Mouse (Mus musculus) lung, embryonic 15.5 days (tissue): ENCODE data around the gene Bmper. TPM values are rescaled to one million over a fixed set of nuclear protein-coding genes. Genes with fewer than 3 reads are reported as not detected.

ENCODE experiments used
- ATAC-seq: fragments of 200-750 bp; cut with Nextera tagmentation; 2 replicates; pipeline ENCODE4 v1.8.0; 2017; ENCODE audit warnings: moderate number of reproducible peaks, borderline replicate concordance; ENCODE audit not compliant: low FRiP score, low TSS enrichment; ENCODE audit errors: extremely low read depth
- H3K27ac ChIP-seq: fragments of 300-500 bp; sonication (generic); 2 replicates; pipeline ENCODE4 v1.5.1; 2015; ENCODE audit warnings: moderate library complexity, mild to moderate bottlenecking, inconsistent platforms
- H3K27me3 ChIP-seq: fragments of 300-500 bp; sonication (generic); 2 replicates; pipeline ENCODE4 v1.6.1; 2015; ENCODE audit warnings: inconsistent platforms
- H3K36me3 ChIP-seq: fragments of 300-500 bp; sonication (generic); 2 replicates; pipeline ENCODE4 v1.6.1; 2015; ENCODE audit warnings: inconsistent platforms
- H3K4me1 ChIP-seq: fragments of 300-500 bp; sonication (generic); 2 replicates; pipeline ENCODE4 v1.6.1; 2015; ENCODE audit warnings: inconsistent platforms
- H3K4me2 ChIP-seq: fragments of 300-500 bp; sonication (generic); 2 replicates; pipeline ENCODE4 v1.6.1; 2015; ENCODE audit warnings: inconsistent platforms, mild to moderate bottlenecking, moderate library complexity
- H3K4me3 ChIP-seq: fragments of 300-500 bp; sonication (generic); 2 replicates; pipeline ENCODE4 v1.5.1; 2015; ENCODE audit warnings: mild to moderate bottlenecking, inconsistent platforms
- H3K9ac ChIP-seq: fragments of 300-500 bp; sonication (generic); 2 replicates; pipeline ENCODE4 v1.6.1; 2015; ENCODE audit warnings: inconsistent platforms
- H3K9me3 ChIP-seq: fragments of 300-500 bp; sonication (generic); 2 replicates; pipeline ENCODE4 v1.6.1; 2016; ENCODE audit warnings: inconsistent platforms
- WGBS: fragments of 180-500 bp; shearing (Covaris S2); methylation state at CpG from one replicate; pipeline ENCODE4 v1.1.7; 2015; 5-methylcytosine and 5-hydroxymethylcytosine counted together
- polyA plus RNA-seq: library from polyadenylated mRNA; unstranded; fragments of >200 nt; fragmentation: Nextera tagmentation; extraction: Ambion mirVana; gene quantifications from 2 replicates; pipeline ENCODE4 v1.2.1, GENCODE M21; 2015

Gene Bmper
- polyA plus RNA-seq, 1 experiment from 2014 or later: 26.5 TPM

- H3K4me3 ChIP-seq: no peak overlapping the region
- H3K4me1 ChIP-seq: peaks cover 27% of the 10 kb centered on the region
- WGBS: 67% methylated on average over 6 of the region's 6 CpGs
- no peaks in the 10 kb centered on the region for H3K9me3 ChIP-seq
- no peak overlapping the region for H3K27ac ChIP-seq
- H3K9ac ChIP-seq: no peak overlapping the region
- H3K4me2 ChIP-seq: no peak overlapping the region
- no peak for ATAC-seq
- no peaks in the 10 kb centered on the region for H3K36me3 ChIP-seq
- no peaks in the 10 kb centered on the region for H3K27me3 ChIP-seq
Observed at GRCm38 (mm10) chr9:23236635-23237279, 13.9 kb downstream of the Bmper start.

GRCm38 (mm10) chr9:23239011-23239410 lies 16.1 kb downstream of the Bmper start:
- Histone ChIP-seq H3K27ac (no peak overlapping the region), H3K4me1 (peaks cover 24% of the 10 kb centered on the region), H3K4me3 (no peak overlapping the region), H3K36me3 (no peaks in the 10 kb centered on the region), H3K9ac (no peak overlapping the region), H3K27me3 (no peaks in the 10 kb centered on the region), H3K9me3 (no peaks in the 10 kb centered on the region), H3K4me2 (no peak overlapping the region)
- WGBS: 58% methylated on average over 2 of the region's 2 CpGs
- no peak for ATAC-seq

DNA sequence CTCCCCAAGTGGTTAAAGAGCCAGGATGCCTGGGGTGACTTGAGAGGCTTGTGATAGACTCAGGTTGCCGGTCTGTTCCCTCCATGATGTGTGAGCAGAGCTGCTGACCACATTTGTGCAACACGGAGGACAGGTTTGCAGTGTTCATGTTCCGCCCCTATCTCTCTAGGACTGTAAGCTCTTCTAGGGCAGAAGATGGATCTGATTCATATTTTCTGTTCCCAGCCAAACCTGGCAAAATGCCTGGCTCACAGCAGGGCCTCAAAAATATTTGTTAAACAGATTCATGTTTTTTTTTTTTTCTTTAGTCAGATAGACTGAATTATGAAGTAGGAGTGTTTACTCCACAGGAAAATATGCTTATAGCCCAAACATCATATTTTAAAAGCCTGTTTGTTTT lies 20.0 kb downstream of the Bmper start:
- H3K27ac ChIP-seq: 0 out of 2 replicates have a peak overlapping the region, but pooled peaks have one; percentile 12
- H3K4me1 ChIP-seq: peaks cover 10% of the 10 kb centered on the region
- H3K4me3 ChIP-seq: no peak overlapping the region
- no peak overlapping the region for H3K4me2 ChIP-seq
- no peak for ATAC-seq
- 27% methylated on average over 3 of the region's 3 CpGs for WGBS
- H3K27me3 ChIP-seq: no peaks in the 10 kb centered on the region
- no peaks in the 10 kb centered on the region for H3K36me3 ChIP-seq
- H3K9ac ChIP-seq: no peak overlapping the region
- no peaks in the 10 kb centered on the region for H3K9me3 ChIP-seq

- Histone ChIP-seq H3K9me3 (no peaks in the 10 kb centered on the region), H3K9ac (no peak overlapping the region), H3K4me3 (no peak overlapping the region), H3K4me2 (no peak overlapping the region), H3K27ac (no peak overlapping the region), H3K27me3 (no peaks in the 10 kb centered on the region), H3K4me1 (peaks cover 10% of the 10 kb centered on the region), H3K36me3 (no peaks in the 10 kb centered on the region)
- no peak for ATAC-seq
- 50% methylated on average over 6 of the region's 6 CpGs for WGBS
Observed at GRCm38 (mm10) chr9:23243869-23244268, 21.0 kb downstream of the Bmper start.

- ATAC-seq: no peak
- no peak overlapping the region for H3K4me3 ChIP-seq
- no peaks in the 10 kb centered on the region for H3K36me3 ChIP-seq
- no peak overlapping the region for H3K27ac ChIP-seq
- H3K27me3 ChIP-seq: no peaks in the 10 kb centered on the region
- WGBS: 83% methylated on average over 9 of the region's 9 CpGs
- no peak overlapping the region for H3K4me2 ChIP-seq
- peaks cover 7% of the 10 kb centered on the region for H3K4me1 ChIP-seq
- no peak overlapping the region for H3K9ac ChIP-seq
- H3K9me3 ChIP-seq: no peaks in the 10 kb centered on the region
Observed at GRCm38 (mm10) chr9:23246389-23246788, 23.5 kb downstream of the Bmper start.

GRCm38 (mm10) chr9:23250026-23250425 lies 27.1 kb downstream of the Bmper start:
- H3K9ac ChIP-seq: no peak overlapping the region
- no peaks in the 10 kb centered on the region for H3K9me3 ChIP-seq
- H3K36me3 ChIP-seq: no peaks in the 10 kb centered on the region
- peak; percentile 77; the same call in 1 of the 2 replicates for ATAC-seq
- H3K4me2 ChIP-seq: no peak overlapping the region
- H3K27ac ChIP-seq: no peak overlapping the region
- no peaks in the 10 kb centered on the region for H3K27me3 ChIP-seq
- no peak overlapping the region for H3K4me3 ChIP-seq
- peaks cover 15% of the 10 kb centered on the region for H3K4me1 ChIP-seq
- WGBS: 6% methylated on average over 5 of the region's 5 CpGs

DNA sequence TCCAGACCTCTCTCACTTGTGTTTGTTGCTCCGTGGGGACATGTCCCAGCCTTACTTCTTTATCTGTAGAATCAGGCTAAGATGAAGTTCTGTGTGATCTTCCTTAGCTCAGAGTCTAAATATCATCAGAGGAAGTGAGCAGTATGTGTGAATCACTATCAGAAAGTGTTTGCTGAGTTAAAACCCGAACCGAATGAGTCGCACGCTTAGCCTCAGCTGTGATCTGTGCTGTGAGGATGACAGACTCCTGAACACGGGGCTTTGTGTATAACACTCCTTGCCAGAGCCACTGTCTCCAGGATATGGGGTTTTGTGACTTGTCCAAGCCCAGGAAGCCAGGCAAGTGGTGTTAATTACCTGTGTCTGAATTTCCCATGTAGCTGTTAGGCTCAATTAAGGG lies 28.1 kb downstream of the Bmper start:
- WGBS: 78% methylated on average over 6 of the region's 6 CpGs
- H3K4me1 ChIP-seq: peaks cover 15% of the 10 kb centered on the region
- no peaks in the 10 kb centered on the region for H3K36me3 ChIP-seq
- H3K27ac ChIP-seq: no peak overlapping the region
- H3K9ac ChIP-seq: no peak overlapping the region
- H3K9me3 ChIP-seq: no peaks in the 10 kb centered on the region
- H3K4me2 ChIP-seq: no peak overlapping the region
- no peak overlapping the region for H3K4me3 ChIP-seq
- no peaks in the 10 kb centered on the region for H3K27me3 ChIP-seq
- no peak for ATAC-seq

DNA sequence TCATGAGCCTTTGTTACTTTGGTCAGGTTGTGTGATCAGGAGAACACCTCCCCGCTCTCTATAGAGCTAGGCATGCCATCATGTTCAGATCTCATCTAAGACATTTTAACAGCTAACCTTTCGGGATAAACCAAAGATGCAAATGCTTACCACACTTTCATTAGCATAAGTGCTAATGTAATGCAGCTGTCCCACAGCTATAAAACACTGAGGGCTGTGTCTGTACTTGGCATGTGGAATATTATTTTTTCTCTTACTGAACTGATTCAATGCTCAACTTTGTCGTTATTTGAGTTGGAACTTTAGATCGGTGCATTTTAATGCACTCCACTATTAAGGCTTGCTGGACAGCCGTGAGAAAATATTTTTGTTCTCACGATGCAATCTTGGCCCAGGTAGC lies 30.7 kb downstream of the Bmper start:
- ATAC-seq: no peak
- WGBS: 74% methylated on average over 6 of the region's 6 CpGs
- Histone ChIP-seq H3K9me3 (no peaks in the 10 kb centered on the region), H3K4me3 (no peak overlapping the region), H3K27ac (no peak overlapping the region), H3K4me1 (peaks cover 15% of the 10 kb centered on the region), H3K36me3 (no peaks in the 10 kb centered on the region), H3K27me3 (no peaks in the 10 kb centered on the region), H3K4me2 (no peak overlapping the region), H3K9ac (no peak overlapping the region)

DNA sequence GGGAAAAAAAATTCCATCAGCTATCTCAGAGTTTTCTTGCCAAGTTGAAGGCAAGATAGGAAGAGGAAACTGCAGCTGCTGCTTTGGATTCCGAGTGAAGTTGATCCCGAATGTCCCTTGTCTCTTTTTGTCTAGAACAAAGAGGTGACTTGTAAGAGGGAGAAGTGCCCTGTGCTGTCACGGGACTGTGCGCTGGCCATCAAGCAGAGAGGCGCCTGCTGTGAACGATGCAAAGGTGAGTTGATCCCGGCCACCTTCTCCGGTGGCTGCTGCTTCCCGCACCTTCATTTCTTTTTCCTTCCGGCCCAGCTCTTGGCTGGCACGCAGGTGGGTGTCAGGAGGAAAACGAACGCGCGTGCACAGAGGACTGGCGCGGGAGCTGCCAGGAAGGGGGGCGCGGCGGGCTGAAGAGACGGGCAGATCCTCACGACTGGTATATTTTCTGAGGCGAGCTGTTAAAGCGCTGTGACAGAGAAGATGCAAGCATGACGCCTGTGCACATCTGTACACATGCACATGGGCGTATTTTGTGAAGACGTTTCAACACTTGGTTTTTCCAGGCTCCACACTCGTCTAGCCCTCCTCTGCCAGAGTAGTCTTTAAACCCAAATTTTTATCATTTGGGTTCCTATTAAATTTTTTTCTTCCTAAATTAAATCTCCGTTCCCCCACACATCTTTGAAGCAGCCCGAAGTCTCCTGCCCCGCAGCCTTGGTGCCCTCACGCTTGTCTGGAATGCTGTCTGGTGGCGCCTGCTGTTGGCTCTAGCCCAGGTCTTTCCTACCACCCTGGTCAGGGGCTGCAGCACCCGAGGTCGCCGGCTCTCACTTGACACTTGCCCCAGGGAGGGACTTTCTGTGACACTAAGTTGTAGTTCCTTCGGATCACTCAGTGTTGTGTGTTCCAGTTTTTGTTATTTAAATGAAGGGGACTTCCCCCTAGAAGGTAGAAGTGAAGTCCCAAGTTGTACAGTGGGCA lies 31.6 kb downstream of the Bmper start:
- ATAC-seq: no peak
- Histone ChIP-seq H3K36me3 (no peaks in the 10 kb centered on the region), H3K4me3 (peak overlapping the region; percentile 24), H3K27ac (no peak overlapping the region), H3K27me3 (no peaks in the 10 kb centered on the region), H3K4me2 (peak overlapping the region; percentile 55), H3K9me3 (no peaks in the 10 kb centered on the region), H3K4me1 (peaks cover 15% of the 10 kb centered on the region), H3K9ac (0 out of 2 replicates have a peak overlapping the region, but pooled peaks have one; percentile 16)
- WGBS: 31% methylated on average over 37 of the region's 37 CpGs

- H3K27me3 ChIP-seq: no peaks in the 10 kb centered on the region
- H3K4me3 ChIP-seq: no peak overlapping the region
- H3K4me2 ChIP-seq: no peak overlapping the region
- peaks cover 15% of the 10 kb centered on the region for H3K4me1 ChIP-seq
- H3K36me3 ChIP-seq: no peaks in the 10 kb centered on the region
- no peak for ATAC-seq
- H3K27ac ChIP-seq: no peak overlapping the region
- H3K9me3 ChIP-seq: no peaks in the 10 kb centered on the region
- 87% methylated on average over 2 of the region's 2 CpGs for WGBS
- H3K9ac ChIP-seq: no peak overlapping the region
Observed at GRCm38 (mm10) chr9:23255841-23256240, 33.0 kb downstream of the Bmper start.

DNA sequence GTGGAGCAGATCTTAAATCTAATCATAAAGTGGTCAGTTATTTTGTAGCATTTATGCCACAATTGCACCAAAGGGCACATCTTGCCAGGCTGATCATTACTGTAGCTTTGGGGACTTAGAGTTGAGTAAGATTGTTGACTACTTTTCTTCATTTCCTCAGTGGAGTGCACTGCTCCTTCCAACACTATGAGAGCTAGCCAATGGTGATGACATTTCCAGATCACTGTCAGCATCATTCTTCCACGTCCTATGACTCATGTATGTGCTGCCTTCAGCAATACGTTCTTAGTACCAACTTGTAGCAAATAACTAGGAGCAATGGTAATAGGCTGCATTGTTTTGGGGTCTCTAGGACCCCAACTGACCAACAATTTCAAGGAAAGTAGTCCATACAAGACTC lies 33.7 kb downstream of the Bmper start:
- no peak for ATAC-seq
- Histone ChIP-seq H3K4me2 (no peak overlapping the region), H3K4me3 (no peak overlapping the region), H3K4me1 (peaks cover 15% of the 10 kb centered on the region), H3K9ac (no peak overlapping the region), H3K27me3 (no peaks in the 10 kb centered on the region), H3K36me3 (no peaks in the 10 kb centered on the region), H3K27ac (no peak overlapping the region), H3K9me3 (no peaks in the 10 kb centered on the region)
- WGBS: 89% methylated on average over 2 of the region's 2 CpGs

- WGBS: 92% methylated on average over 3 of the region's 3 CpGs
- no peaks in the 10 kb centered on the region for H3K27me3 ChIP-seq
- no peak overlapping the region for H3K9ac ChIP-seq
- H3K4me2 ChIP-seq: no peak overlapping the region
- H3K9me3 ChIP-seq: no peaks in the 10 kb centered on the region
- no peaks in the 10 kb centered on the region for H3K4me1 ChIP-seq
- no peak overlapping the region for H3K27ac ChIP-seq
- no peak for ATAC-seq
- H3K36me3 ChIP-seq: no peaks in the 10 kb centered on the region
- no peak overlapping the region for H3K4me3 ChIP-seq
Observed at GRCm38 (mm10) chr9:23261834-23262233, 39.0 kb downstream of the Bmper start.
